Mouse (Mus musculus) embryo, embryonic 11.5 days (tissue): ENCODE measurements at regions not wholly inside any gene's neighbourhood (a gene's known extent, or its start where the extent isn't known, plus 50 kb on each side); places are given as distances from the start of the nearest gene placed in this dataset.

Experiments
- DNase-seq: peaks from one replicate; pipeline ENCODE4 v3.0.0-alpha.2; 2012; ENCODE audit warnings: low read depth, low spot score

DNA sequence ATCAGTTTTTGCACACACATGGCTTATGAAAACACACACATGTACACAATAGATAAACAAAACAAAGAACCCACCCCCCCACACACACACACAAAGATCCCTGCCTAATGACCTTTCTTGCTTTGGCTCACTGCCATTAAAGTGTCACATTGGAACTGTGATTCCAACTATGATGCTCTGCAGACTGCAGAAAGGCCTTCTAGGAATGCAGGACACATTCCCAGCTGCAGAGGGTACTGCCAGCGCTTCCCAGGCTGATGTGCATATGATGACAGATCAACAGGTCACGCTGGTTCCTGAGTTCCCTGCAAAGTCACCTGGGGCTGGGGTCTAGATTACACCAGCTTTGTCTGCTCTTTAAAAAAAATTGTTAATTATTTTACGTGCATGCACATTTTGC, 68.1 kb upstream of the Ppm1j start:
- DNase-seq: no peak

DNA sequence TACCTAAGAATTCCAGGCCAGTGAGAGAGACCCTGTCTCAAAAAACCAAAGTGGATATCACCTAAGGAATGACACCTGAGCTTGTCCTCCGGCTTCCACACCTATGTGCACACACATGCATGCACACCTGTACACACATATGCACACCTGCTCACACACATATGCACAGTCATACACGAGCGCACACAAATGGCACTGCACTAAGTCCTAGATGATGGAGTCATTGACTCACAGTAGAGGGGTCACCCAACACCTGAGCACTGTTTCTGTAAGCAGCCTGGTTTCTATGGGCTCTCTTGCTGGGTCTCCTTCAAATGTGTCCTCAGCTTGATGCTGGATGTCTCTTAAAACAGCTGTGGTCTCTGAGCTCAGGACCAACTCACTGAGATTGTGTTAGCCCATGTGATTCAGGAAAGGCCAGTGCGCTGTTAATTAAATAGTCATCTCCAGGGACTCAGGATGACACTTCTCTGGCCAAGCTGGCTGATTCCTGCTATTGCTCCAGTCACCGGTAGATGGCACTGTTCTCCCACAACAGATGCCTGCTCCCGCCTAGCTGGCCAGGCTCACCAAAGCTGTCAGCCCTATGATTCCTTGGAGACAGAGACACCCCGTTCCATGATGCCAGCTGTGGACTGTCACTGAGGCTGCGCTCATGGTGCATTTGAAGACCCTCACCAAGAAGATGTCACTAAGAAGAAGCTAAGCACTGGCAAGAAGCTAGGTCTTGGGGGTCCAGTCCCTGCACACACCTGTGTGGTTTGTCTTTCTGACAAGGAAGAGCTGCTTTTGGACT, 66.8 kb upstream of the Ppm1j start:
- peak; percentile 54 for DNase-seq

- peak; percentile 34 for DNase-seq
Measured at GRCm38 (mm10) chr3:104714679-104715326, 66.1 kb upstream of the Ppm1j start.
